Mouse (Mus musculus) MEL (cell line): Measurements from ENCODE around the gene Atxn3. TPM values are rescaled to one million over a fixed set of nuclear protein-coding genes. Genes with fewer than 3 reads are reported as not detected.

Experiments
- DNase-seq: peaks from one replicate; pipeline ENCODE4 v3.0.0; 2011; ENCODE audit warnings: low read depth, low spot score
- H3K27ac ChIP-seq: 2 replicates; pipeline ENCODE4 v1.5.1; 2012; ENCODE audit warnings: low read depth, mild to moderate bottlenecking, control low read depth, low read length, moderate library complexity; ENCODE audit not compliant: control insufficient read depth
- H3K27me3 ChIP-seq, 2 experiments: fragments of 150-350 bp in 1 of 2; sonication (generic) in 1 of 2; 2 replicates each; pipeline ENCODE4 v1.6.1; 2012; ENCODE audit warnings: low read length in 2 of 2, mild to moderate bottlenecking in 2 of 2, improper control_type of control experiment in 1 of 2, moderate library complexity in 1 of 2; ENCODE audit not compliant: insufficient read depth in 2 of 2, control insufficient read depth in 1 of 2
- H3K36me3 ChIP-seq, 2 experiments: 2 replicates each; pipeline ENCODE4 v1.6.1; 2012 to 2014; ENCODE audit warnings: low read length in 2 of 2, improper control_type of control experiment in 1 of 2, inconsistent platforms in 1 of 2, mild to moderate bottlenecking in 1 of 2; ENCODE audit not compliant: insufficient read depth in 2 of 2, control insufficient read depth in 1 of 2
- H3K4me1 ChIP-seq, 2 experiments: fragments of 150-350 bp in 1 of 2; sonication (generic) in 1 of 2; 2 replicates each; pipeline ENCODE4 v1.6.1; 2012; ENCODE audit warnings: low read length in 2 of 2, improper control_type of control experiment in 1 of 2, mild to moderate bottlenecking in 1 of 2; ENCODE audit not compliant: insufficient read depth in 2 of 2, control insufficient read depth in 1 of 2
- H3K4me3 ChIP-seq, 2 experiments: fragments of 150-350 bp in 1 of 2; sonication (generic) in 1 of 2; 2 replicates each; pipeline ENCODE4 v1.5.1; 2012; ENCODE audit warnings: low read depth in 2 of 2, low read length in 2 of 2, mild to moderate bottlenecking in 2 of 2, moderate library complexity in 2 of 2, control low read depth in 1 of 2, improper control_type of control experiment in 1 of 2; ENCODE audit not compliant: control insufficient read depth in 1 of 2, insufficient read depth in 1 of 2
- H3K79me2 ChIP-seq: 2 replicates; pipeline ENCODE4 v1.6.1; 2012; ENCODE audit warnings: mild to moderate bottlenecking, low read length, moderate library complexity; ENCODE audit not compliant: control insufficient read depth, poor library complexity, insufficient read depth
- H3K9ac ChIP-seq: 2 replicates; pipeline ENCODE4 v1.6.1; 2012; ENCODE audit warnings: low read depth, mild to moderate bottlenecking, control low read depth, low read length, moderate library complexity; ENCODE audit not compliant: control insufficient read depth, poor library complexity, severe bottlenecking
- H3K9me3 ChIP-seq: fragments of 150-350 bp; sonication (generic); replicated peaks from 2 replicates; pipeline ENCODE4 v1.6.1; 2012; ENCODE audit warnings: mild to moderate bottlenecking, low read length, improper control_type of control experiment, moderate library complexity; ENCODE audit not compliant: insufficient read depth
- E2F4 ChIP-seq: IDR thresholded peaks from 2 replicates; pipeline ENCODE4 v1.6.1; 2011; ENCODE audit warnings: low read depth, low read length, improper control_type of control experiment, borderline replicate concordance
- ETS1 ChIP-seq: IDR thresholded peaks from 2 replicates; pipeline ENCODE4 v1.6.1; 2012; ENCODE audit warnings: low read depth, mild to moderate bottlenecking, inconsistent platforms, low read length, improper control_type of control experiment, moderate library complexity
- HCFC1 ChIP-seq: IDR thresholded peaks from 2 replicates; pipeline ENCODE4 v1.6.1; 2012; ENCODE audit warnings: low read depth, mild to moderate bottlenecking, inconsistent platforms, low read length, improper control_type of control experiment, moderate library complexity
- JUND ChIP-seq: IDR thresholded peaks from 2 replicates; pipeline ENCODE4 v1.6.1; 2011; ENCODE audit warnings: low read depth, mild to moderate bottlenecking, improper control_type of control experiment, low read length
- MAFK ChIP-seq: IDR thresholded peaks from 2 replicates; pipeline ENCODE4 v1.6.1; 2011; ENCODE audit warnings: low read depth, mild to moderate bottlenecking, low read length, improper control_type of control experiment, borderline replicate concordance
- MAZ ChIP-seq: IDR thresholded peaks from 2 replicates; pipeline ENCODE4 v1.6.1; 2012; ENCODE audit warnings: low read depth, mild to moderate bottlenecking, inconsistent platforms, low read length, improper control_type of control experiment
- MEF2A ChIP-seq: IDR thresholded peaks from 2 replicates; pipeline ENCODE4 v1.6.1; 2014; ENCODE audit warnings: low read depth, mild to moderate bottlenecking, inconsistent platforms, low read length, improper control_type of control experiment; ENCODE audit not compliant: poor library complexity, insufficient replicate concordance, severe bottlenecking; ENCODE audit errors: extremely low read depth
- MYB ChIP-seq: IDR thresholded peaks from 2 replicates; pipeline ENCODE4 v1.6.1; 2011; ENCODE audit warnings: mild to moderate bottlenecking, low read depth, low read length, improper control_type of control experiment
- NELFE ChIP-seq: IDR thresholded peaks from 2 replicates; pipeline ENCODE4 v1.6.1; 2011; ENCODE audit warnings: low read depth, low read length, improper control_type of control experiment
- NRF1 ChIP-seq: IDR thresholded peaks from 2 replicates; pipeline ENCODE4 v1.6.1; 2014; ENCODE audit warnings: low read depth, mild to moderate bottlenecking, inconsistent platforms, low read length, improper control_type of control experiment, moderate library complexity; ENCODE audit not compliant: poor library complexity, insufficient read depth, severe bottlenecking
- POLR2AphosphoS2 ChIP-seq: IDR thresholded peaks from 2 replicates; pipeline ENCODE4 v1.6.1; 2011; ENCODE audit warnings: low read length, improper control_type of control experiment
- POLR2AphosphoS5 ChIP-seq: IDR thresholded peaks from 2 replicates; pipeline ENCODE4 v1.6.1; 2012; ENCODE audit warnings: low read depth, borderline replicate concordance, mild to moderate bottlenecking, inconsistent platforms, low read length, moderate library complexity, mixed read lengths
- RAD21 ChIP-seq: IDR thresholded peaks from 2 replicates; pipeline ENCODE4 v1.6.1; 2011; ENCODE audit warnings: mild to moderate bottlenecking, low read depth, low read length, improper control_type of control experiment
- RCOR1 ChIP-seq: IDR thresholded peaks from 2 replicates; pipeline ENCODE4 v1.6.1; 2012; ENCODE audit warnings: low read depth, mild to moderate bottlenecking, inconsistent platforms, low read length, improper control_type of control experiment
- SIN3A ChIP-seq: IDR thresholded peaks from 2 replicates; pipeline ENCODE4 v1.6.1; 2012; ENCODE audit warnings: low read length, improper control_type of control experiment, inconsistent platforms
- TBP ChIP-seq: IDR thresholded peaks from 2 replicates; pipeline ENCODE4 v1.8.0; 2011; ENCODE audit warnings: low read depth, low read length, improper control_type of control experiment
- TCF12 ChIP-seq: IDR thresholded peaks from 2 replicates; pipeline ENCODE4 v1.6.1; 2014; ENCODE audit warnings: low read depth, mild to moderate bottlenecking, inconsistent platforms, low read length, improper control_type of control experiment, moderate library complexity
- USF2 ChIP-seq, 2 experiments: IDR thresholded peaks; 2 replicates each; pipeline ENCODE4 v1.6.1; 2011 to 2012; ENCODE audit warnings: improper control_type of control experiment in 2 of 2, low read length in 2 of 2, borderline replicate concordance in 1 of 2, inconsistent platforms in 1 of 2, low read depth in 1 of 2, mild to moderate bottlenecking in 1 of 2; ENCODE audit not compliant: insufficient read depth in 1 of 2
- ZC3H11A ChIP-seq: IDR thresholded peaks from 2 replicates; pipeline ENCODE4 v1.6.1; 2012; ENCODE audit warnings: low read depth, mild to moderate bottlenecking, inconsistent platforms, low read length, improper control_type of control experiment
- ZKSCAN1 ChIP-seq: IDR thresholded peaks from 2 replicates; pipeline ENCODE4 v1.6.1; 2012; ENCODE audit warnings: low read depth, mild to moderate bottlenecking, inconsistent platforms, low read length, improper control_type of control experiment, moderate library complexity
- ZMIZ1 ChIP-seq: IDR thresholded peaks from 2 replicates; pipeline ENCODE4 v1.6.1; 2012; ENCODE audit warnings: low read depth, mild to moderate bottlenecking, inconsistent platforms, low read length, improper control_type of control experiment, moderate library complexity
- ZNF384 ChIP-seq: IDR thresholded peaks from 2 replicates; pipeline ENCODE4 v1.6.1; 2012; ENCODE audit warnings: low read depth, mild to moderate bottlenecking, inconsistent platforms, low read length, improper control_type of control experiment
- polyA plus RNA-seq, 2 experiments: library from polyadenylated mRNA; stranded (reverse) in 1 of 2; unstranded in 1 of 2; fragments of >175 nt in 1 of 2; fragments of >200 nt in 1 of 2; gene quantifications; 2 replicates each; pipeline versions ENCODE4 v1.2.1 to v1.2.4; 2012; ENCODE audit warnings: low replicate concordance in 2 of 2, low read depth in 1 of 2; ENCODE audit not compliant: insufficient read length in 2 of 2, insufficient read depth in 1 of 2, missing spikeins in 1 of 2
- total RNA-seq: library from RNA; depleted of rRNA; stranded (reverse); fragments of 300-350 nt; gene quantifications from 2 replicates; pipeline ENCODE4 v1.2.3, GENCODE M21; 2012

Gene Atxn3
- total and polyA plus RNA-seq, 3 experiments: 21.8 to 400 (median 27.8) TPM

DNA sequence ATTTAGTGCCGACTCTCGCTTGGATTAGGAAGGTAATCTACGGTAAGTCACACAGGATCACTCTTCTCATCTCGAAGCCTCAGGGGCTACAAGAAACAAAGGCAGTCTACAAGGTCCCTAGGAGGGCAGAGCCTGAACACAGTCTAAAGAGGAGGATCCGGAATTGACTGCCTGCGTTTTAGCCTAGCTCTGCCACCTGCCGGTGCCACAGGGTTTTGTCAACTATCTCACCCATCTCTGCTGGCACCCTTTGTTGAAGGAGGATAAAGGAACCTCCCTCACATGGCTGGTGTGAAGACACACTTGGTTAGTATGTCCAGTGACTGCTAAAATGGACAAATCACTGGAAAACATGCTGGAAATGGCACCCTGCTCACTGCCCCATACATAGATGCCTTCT, 20.5 kb downstream of the Atxn3 start:
- H3K4me3 ChIP-seq: no peak overlapping the region
- H3K79me2 ChIP-seq: no peaks in the 10 kb centered on the region
- H3K27ac ChIP-seq: no peak overlapping the region
- TF ChIP-seq JUND (no peak), RCOR1 (no peak), SIN3A (no peak), RAD21 (no peak), MYB (no peak), POLR2AphosphoS5 (no peak)
- no peak overlapping the region for H3K9ac ChIP-seq
- no peak for DNase-seq
- peaks cover 0 to 44% of the 10 kb centered on the region in 2 experiments; a peak in 2 of 4 replicates for H3K36me3 ChIP-seq
- no peaks in the 10 kb centered on the region for H3K9me3 ChIP-seq
- H3K4me1 ChIP-seq: no peaks in the 10 kb centered on the region
- no peaks in the 10 kb centered on the region for H3K27me3 ChIP-seq

- H3K36me3 ChIP-seq: peaks cover 0 to 34% of the 10 kb centered on the region in 2 experiments; a peak in 2 of 4 replicates
- no peaks in the 10 kb centered on the region for H3K4me1 ChIP-seq
- H3K27ac ChIP-seq: no peak overlapping the region
- H3K27me3 ChIP-seq: no peaks in the 10 kb centered on the region
- no peak for DNase-seq
- H3K9me3 ChIP-seq: no peaks in the 10 kb centered on the region
- H3K79me2 ChIP-seq: no peaks in the 10 kb centered on the region
- H3K9ac ChIP-seq: no peak overlapping the region
- no peak for TF ChIP-seq TCF12
- TF ChIP-seq MAZ: no peak
- TF ChIP-seq HCFC1: no peak
- no peak for TF ChIP-seq MEF2A
- no peak for TF ChIP-seq ZMIZ1
- TF ChIP-seq RAD21: no peak
- no peak for TF ChIP-seq USF2 (IDR thresholded peaks at IDR 0.05; ENCODE audit: borderline replicate concordance in 1 of 2, insufficient read depth in 1 of 2, low read depth in 1 of 2, low read length in 2 of 2)
- TF ChIP-seq ZKSCAN1: no peak
- no peak for TF ChIP-seq NRF1
- no peak for TF ChIP-seq POLR2AphosphoS2
- no peak for TF ChIP-seq E2F4
- no peak for TF ChIP-seq NELFE
- TF ChIP-seq ZC3H11A: no peak
- no peak for TF ChIP-seq ZNF384
- TF ChIP-seq TBP: no peak
- no peak for TF ChIP-seq MAFK
- TF ChIP-seq MYB: no peak
- no peak for TF ChIP-seq ETS1
- TF ChIP-seq RCOR1: no peak
- H3K4me3 ChIP-seq: no peak overlapping the region
Measured at GRCm38 (mm10) chr12:101935223-101935622, 22.8 kb downstream of the Atxn3 start.
